Mouse (Mus musculus): ENCODE measurements around the gene Lmntd2. TPM values are rescaled to one million over a fixed set of nuclear protein-coding genes. Genes with fewer than 3 reads are reported as not detected.

Lmntd2 gene
- polyA plus RNA-seq, 1 experiment, result 8.1 TPM

GRCm38 (mm10) chr7:141216894-141217293, 3.0 kb upstream of the Lmntd2 start:
- Histone ChIP-seq H3K4me3 (ENCODE audit: low read depth, low read length) (peak overlapping the region; percentile 71), H3K4me1 (ENCODE audit: control insufficient read depth, insufficient read depth, insufficient read length, low read length) (peaks cover 33% of the 10 kb centered on the region), H3K27ac (ENCODE audit: insufficient read depth, low read depth, low read length) (peak overlapping the region; percentile 89), H3K36me3 (ENCODE audit: control insufficient read depth, insufficient read depth, low read length) (peaks cover 21% of the 10 kb centered on the region), H3K27me3 (ENCODE audit: control insufficient read depth, insufficient read depth, low read length) (no peaks in the 10 kb centered on the region)
- 56% methylated on average over 11 of the region's 11 CpGs for WGBS
- TF ChIP-seq CTCF (IDR thresholded peaks at IDR 0.05; ENCODE audit: extremely low read depth, insufficient read length, insufficient replicate concordance, low read depth, low read length), result no peak
- TF ChIP-seq POLR2A (IDR thresholded peaks at IDR 0.05; ENCODE audit: low read depth, low read length), result no peak

GRCm38 (mm10) chr7:141215880-141216733, 2.2 kb upstream of the Lmntd2 start:
- peaks cover 21% of the 10 kb centered on the region for H3K36me3 ChIP-seq (ENCODE audit: control insufficient read depth, insufficient read depth, low read length)
- under 1% methylated on average over 42 of the region's 42 CpGs for WGBS
- H3K27ac ChIP-seq (ENCODE audit: insufficient read depth, low read depth, low read length), result peak overlapping the region; percentile 96
- TF ChIP-seq CTCF (IDR thresholded peaks at IDR 0.05; ENCODE audit: extremely low read depth, insufficient read length, insufficient replicate concordance, low read depth, low read length), result no peak
- TF ChIP-seq POLR2A (IDR thresholded peaks at IDR 0.05; ENCODE audit: low read depth, low read length), result peak; percentile 64; the same call in 1 of the 2 replicates
- peak overlapping the region; percentile 71 for H3K4me3 ChIP-seq (ENCODE audit: low read depth, low read length)
- peaks cover 29% of the 10 kb centered on the region for H3K4me1 ChIP-seq (ENCODE audit: control insufficient read depth, insufficient read depth, insufficient read length, low read length)
- H3K27me3 ChIP-seq (ENCODE audit: control insufficient read depth, insufficient read depth, low read length), result no peaks in the 10 kb centered on the region

GRCm38 (mm10) chr7:141215101-141215879, 1.4 kb upstream of the Lmntd2 start, which contains the start of gene Rassf7:
TSS of gene Rassf7 (plus strand) at chr7:141215860.
- H3K4me3 ChIP-seq (ENCODE audit: low read depth, low read length), result peak within 1 kb of the TSS; percentile 71
- H3K4me1 ChIP-seq (ENCODE audit: control insufficient read depth, insufficient read depth, insufficient read length, low read length), result peaks cover 28% of the 10 kb centered on the region
- no peaks in the 10 kb centered on the region for H3K27me3 ChIP-seq (ENCODE audit: control insufficient read depth, insufficient read depth, low read length)
- WGBS, result 2% methylated on average over 41 of the region's 41 CpGs
- no peak for TF ChIP-seq CTCF (IDR thresholded peaks at IDR 0.05; ENCODE audit: extremely low read depth, insufficient read length, insufficient replicate concordance, low read depth, low read length)
- 0 out of 2 replicates have a peak, but pooled peaks have one; percentile 41 for TF ChIP-seq POLR2A (IDR thresholded peaks at IDR 0.05; ENCODE audit: low read depth, low read length)
- peaks cover 21% of the 10 kb centered on the region for H3K36me3 ChIP-seq (ENCODE audit: control insufficient read depth, insufficient read depth, low read length)
- H3K27ac ChIP-seq (ENCODE audit: insufficient read depth, low read depth, low read length), result peak within 1 kb of the TSS; percentile 96

- Histone ChIP-seq H3K27ac (ENCODE audit: insufficient read depth, low read depth, low read length) (no peak overlapping the region), H3K4me3 (ENCODE audit: low read depth, low read length) (no peak overlapping the region), H3K4me1 (ENCODE audit: control insufficient read depth, insufficient read depth, insufficient read length, low read length) (peaks cover 26% of the 10 kb centered on the region), H3K27me3 (ENCODE audit: control insufficient read depth, insufficient read depth, low read length) (no peaks in the 10 kb centered on the region), H3K36me3 (ENCODE audit: control insufficient read depth, insufficient read depth, low read length) (peaks cover 19% of the 10 kb centered on the region)
- no peak for TF ChIP-seq CTCF (IDR thresholded peaks at IDR 0.05; ENCODE audit: extremely low read depth, insufficient read length, insufficient replicate concordance, low read depth, low read length)
- no peak for TF ChIP-seq POLR2A (IDR thresholded peaks at IDR 0.05; ENCODE audit: low read depth, low read length)
- WGBS, result 71% methylated on average over 3 of the region's 3 CpGs
Measured at GRCm38 (mm10) chr7:141214310-141214709, 430 bp upstream of the Lmntd2 start.

GRCm38 (mm10) chr7:141213133-141213532, 747 bp downstream of the Lmntd2 start:
- no peak overlapping the region for H3K27ac ChIP-seq (ENCODE audit: insufficient read depth, low read depth, low read length)
- WGBS, result 92% methylated on average over 3 of the region's 3 CpGs
- H3K4me1 ChIP-seq (ENCODE audit: control insufficient read depth, insufficient read depth, insufficient read length, low read length), result peaks cover 19% of the 10 kb centered on the region
- TF ChIP-seq CTCF (IDR thresholded peaks at IDR 0.05; ENCODE audit: extremely low read depth, insufficient read length, insufficient replicate concordance, low read depth, low read length), result no peak
- TF ChIP-seq POLR2A (IDR thresholded peaks at IDR 0.05; ENCODE audit: low read depth, low read length), result no peak
- H3K4me3 ChIP-seq (ENCODE audit: low read depth, low read length), result no peak overlapping the region
- peaks cover 8% of the 10 kb centered on the region for H3K36me3 ChIP-seq (ENCODE audit: control insufficient read depth, insufficient read depth, low read length)
- no peaks in the 10 kb centered on the region for H3K27me3 ChIP-seq (ENCODE audit: control insufficient read depth, insufficient read depth, low read length)

GRCm38 (mm10) chr7:141210606-141211131, 3.2 kb downstream of the Lmntd2 start:
- Histone ChIP-seq H3K36me3 (ENCODE audit: control insufficient read depth, insufficient read depth, low read length) (no peaks in the 10 kb centered on the region), H3K4me3 (ENCODE audit: low read depth, low read length) (no peak overlapping the region), H3K27ac (ENCODE audit: insufficient read depth, low read depth, low read length) (no peak overlapping the region), H3K27me3 (ENCODE audit: control insufficient read depth, insufficient read depth, low read length) (no peaks in the 10 kb centered on the region), H3K4me1 (ENCODE audit: control insufficient read depth, insufficient read depth, insufficient read length, low read length) (peaks cover 6% of the 10 kb centered on the region)
- 82% methylated on average over 14 of the region's 14 CpGs for WGBS
- TF ChIP-seq POLR2A (IDR thresholded peaks at IDR 0.05; ENCODE audit: low read depth, low read length), result no peak
- no peak for TF ChIP-seq CTCF (IDR thresholded peaks at IDR 0.05; ENCODE audit: extremely low read depth, insufficient read length, insufficient replicate concordance, low read depth, low read length)

Data from small intestine, adult 2 months (tissue).